Mouse (Mus musculus): ENCODE measurements around the gene Lrig1.

- no peak for TF ChIP-seq CTCF (IDR thresholded peaks at IDR 0.05; ENCODE audit: borderline replicate concordance, control insufficient read depth, extremely low read depth, insufficient read depth, low read length, poor library complexity)
- no peak for TF ChIP-seq POLR2A (IDR thresholded peaks at IDR 0.05; ENCODE audit: control insufficient read depth, extremely low read depth, insufficient read depth, low read length, poor library complexity)
These were observed 72.0 kb downstream of the Lrig1 start for GRCm38 (mm10) chr6:94627714-94628595.

All from thymus, adult 2 months (tissue).